Comparison of ENCODE assay signal across 25 mouse cellular contexts in genomic region chr10:5058876-5059275, GRCm38 (mm10). TPM values are rescaled to one million over a fixed set of nuclear protein-coding genes. Genes with fewer than 3 reads are reported as not detected.
DNase-seq lines count a peak whose midpoint lies in the region; ATAC-seq lines count a peak whose summit lies in the region.
"Had no signal": no experiment of that assay in that cellular context is flagged by ENCODE, and none has a peak within 500 bp of the region (broad histone marks: within the 10 kb centered on the region; RNA-seq: fewer than 3 reads in every experiment).

No protein-coding gene starts in this region.

- intact Hi-C loops in heart, postnatal 25 days (cut with DNase I): no loop called here

- no peak for DNase-seq in heart, postnatal 25 days (ENCODE audit: low spot score)
- no peak for DNase-seq in heart, postnatal 4 days
- DNase-seq in 3T3-L1 (ENCODE audit: low read depth, low spot score) (peak; percentile 20), NIH3T3 (ENCODE audit: low read depth) (peak; percentile 51)
- DNase-seq: adrenal gland, postnatal 10 days; cerebellum, adult 11 months; cerebellum, adult 8-10 months; cerebellum, postnatal 14 days; embryo, embryonic 11 days; gastrocnemius, adult 2 months; gastrocnemius, postnatal 25 days; kidney, adult 2 months had no signal

- H3K4me3 ChIP-seq in heart, embryonic 12.5 days: no peak overlapping the region
- H3K4me3 ChIP-seq in heart, embryonic 16.5 days (ENCODE audit: low read length): no peak overlapping the region
- H3K4me3 ChIP-seq: embryonic facial prominence, embryonic 15.5 days; erythroblast, embryonic 14.5 days; forebrain, embryonic 10.5 days; gastrocnemius, adult 2 months; hindbrain, embryonic 10.5 days; hindbrain, embryonic 15.5 days had no signal

- 31% methylated on average over 2 of the region's 2 CpGs for WGBS in heart, embryonic 12.5 days
- WGBS in heart, embryonic 16.5 days: 32% methylated on average over 2 of the region's 2 CpGs

- H3K9me3 ChIP-seq in heart, embryonic 12.5 days (replicated peaks): no peaks in the 10 kb centered on the region
- H3K9me3 ChIP-seq in heart, embryonic 16.5 days (replicated peaks; ENCODE audit: control insufficient read depth, low read length): no peaks in the 10 kb centered on the region
- H3K9me3 ChIP-seq: embryonic facial prominence, embryonic 15.5 days; forebrain, embryonic 10.5 days; hindbrain, embryonic 10.5 days; hindbrain, embryonic 15.5 days had no signal

- no peak overlapping the region for H3K9ac ChIP-seq in heart, embryonic 12.5 days
- no peak overlapping the region for H3K9ac ChIP-seq in heart, embryonic 16.5 days (ENCODE audit: low read length)
- H3K9ac ChIP-seq: embryonic facial prominence, embryonic 15.5 days; hindbrain, embryonic 15.5 days had no signal

- H3K36me3 ChIP-seq in heart, embryonic 12.5 days: peaks cover 43% of the 10 kb centered on the region
- H3K36me3 ChIP-seq in heart, embryonic 16.5 days (ENCODE audit: control insufficient read depth, insufficient read depth): peaks cover 27% of the 10 kb centered on the region
- H3K36me3 ChIP-seq: forebrain, embryonic 10.5 days; hindbrain, embryonic 10.5 days had no signal

- peak overlapping the region; percentile 78 for H3K27ac ChIP-seq in heart, embryonic 12.5 days (ENCODE audit: poor library complexity, severe bottlenecking)
- peak overlapping the region; percentile 82 for H3K27ac ChIP-seq in heart, embryonic 16.5 days (ENCODE audit: low read length)
- H3K27ac ChIP-seq: embryonic facial prominence, embryonic 15.5 days; forebrain, embryonic 10.5 days; gastrocnemius, adult 2 months; hindbrain, embryonic 10.5 days; hindbrain, embryonic 15.5 days had no signal

- peak; percentile 71 for ATAC-seq in heart, embryonic 12.5 days (ENCODE audit: insufficient number of reproducible peaks, low FRiP score)
- peak; percentile 56; the same call in 1 of the 2 replicates for ATAC-seq in heart, embryonic 16.5 days (replicated peaks; ENCODE audit: extremely low read depth, insufficient read depth, low FRiP score)
- ATAC-seq: forebrain, embryonic 14.5 days; intestine, embryonic 16.5 days had no signal

- peaks cover 34% of the 10 kb centered on the region for H3K4me1 ChIP-seq in heart, embryonic 12.5 days (replicated peaks)
- H3K4me1 ChIP-seq in heart, embryonic 16.5 days (ENCODE audit: control insufficient read depth, insufficient read depth, low read length): peaks cover 24% of the 10 kb centered on the region
- H3K4me1 ChIP-seq: embryonic facial prominence, embryonic 15.5 days; hindbrain, embryonic 15.5 days had no signal

- H3K4me2 ChIP-seq in heart, embryonic 12.5 days: no peak overlapping the region
- peak overlapping the region; percentile 18 for H3K4me2 ChIP-seq in heart, embryonic 16.5 days (ENCODE audit: low read depth, low read length)
- H3K4me2 ChIP-seq: embryonic facial prominence, embryonic 15.5 days; hindbrain, embryonic 15.5 days had no signal

- H3K27me3 ChIP-seq in heart, embryonic 12.5 days (replicated peaks): no peaks in the 10 kb centered on the region
- no peaks in the 10 kb centered on the region for H3K27me3 ChIP-seq in heart, embryonic 16.5 days (ENCODE audit: control insufficient read depth, insufficient read depth, low read length)
- H3K27me3 ChIP-seq: embryonic facial prominence, embryonic 15.5 days; hindbrain, embryonic 15.5 days had no signal

RNA-seq across cellular contexts. Expression of gene Gm10097, which starts 10.1 kb away (rescaled TPM):
- polyA plus RNA-seq in heart, embryonic 12.5 days (2016; fragmentation: Nextera tagmentation; extraction: Ambion mirVana): 0.45 and 0.49 TPM in 2 replicates
- total RNA-seq in heart, postnatal 25 days (2021): under 1 TPM; 0.44 to 0.45 TPM
- polyA plus RNA-seq in heart, embryonic 16.5 days (2015; fragmentation: Nextera tagmentation; extraction: Ambion mirVana): 1.4 and 1.5 TPM in 2 replicates
- total RNA-seq in heart, postnatal 4 days (2021): 1 to 10 TPM; 1.1 to 1.4 TPM
- total RNA-seq: common myeloid progenitor, adult 5-6 weeks; ES-E14; granulocyte monocyte progenitor cell, adult 5-6 weeks had no signal
- polyA plus RNA-seq: brain, embryonic 14.5 days; erythroblast, embryonic 14.5 days; forebrain, embryonic 14.5 days; kidney, adult 2 months had no signal

Comparison
In these comparisons a context has a peak if more than half of its experiments do, and no peak if none do; other contexts are left out.
1. DNase-seq: peak in 3T3-L1 (single experiment) and NIH3T3 (single experiment); none in heart, postnatal 25 days (single experiment) and heart, postnatal 4 days (single experiment).